Mouse (Mus musculus): ENCODE measurements around the gene Higd1a. TPM values are rescaled to one million over a fixed set of nuclear protein-coding genes. Genes with fewer than 3 reads are reported as not detected.

The Higd1a gene
- polyA plus RNA-seq, 1 experiment from 2014 or later: 169 TPM

DNA sequence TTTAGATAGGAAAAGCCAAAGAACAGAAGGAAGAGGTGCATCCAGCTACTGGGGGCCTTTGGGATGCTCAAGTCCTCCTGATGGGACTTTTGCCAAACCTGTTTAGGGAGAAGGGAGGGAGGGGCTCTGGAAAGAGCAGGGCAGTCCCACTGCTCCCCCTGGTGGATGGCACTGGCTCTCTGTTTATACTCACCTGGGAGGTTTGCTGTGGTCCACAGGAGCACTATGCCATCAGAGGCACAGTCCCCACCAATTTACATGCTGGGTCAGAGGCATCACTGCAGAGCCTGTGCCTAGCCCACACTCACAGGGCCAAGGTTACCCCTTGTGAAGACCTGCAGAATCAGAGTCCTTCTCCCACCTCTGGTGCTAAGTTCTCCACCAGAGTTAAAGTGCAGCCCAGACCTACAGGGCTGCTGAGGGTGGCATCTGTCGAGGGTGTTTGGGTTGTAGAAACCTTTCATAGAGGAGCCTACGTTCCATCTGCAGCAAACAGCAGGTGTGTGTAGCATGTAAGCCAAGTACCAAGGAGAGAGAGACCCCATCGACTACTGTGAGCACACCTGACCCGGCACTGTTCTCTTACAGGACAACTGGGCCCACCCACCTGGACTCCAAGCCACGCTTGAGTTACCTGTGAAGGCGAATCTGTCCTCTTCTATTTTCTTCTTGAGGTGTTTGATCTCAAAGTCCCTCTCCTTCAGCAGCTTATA lies 27.8 kb downstream of the Higd1a start:
- Histone ChIP-seq H3K27me3 (replicated peaks) (no peaks in the 10 kb centered on the region), H3K4me2 (no peak overlapping the region), H3K4me3 (replicated peaks) (no peak overlapping the region), H3K4me1 (no peaks in the 10 kb centered on the region), H3K27ac (replicated peaks) (no peak overlapping the region), H3K9me3 (replicated peaks) (no peaks in the 10 kb centered on the region), H3K9ac (replicated peaks) (no peak overlapping the region), H3K36me3 (no peaks in the 10 kb centered on the region)
- WGBS: 83% methylated on average over 6 of the region's 6 CpGs
- ATAC-seq (ENCODE audit: low FRiP score): 0 out of 2 replicates have a peak, but pooled peaks have one; percentile 21

DNA sequence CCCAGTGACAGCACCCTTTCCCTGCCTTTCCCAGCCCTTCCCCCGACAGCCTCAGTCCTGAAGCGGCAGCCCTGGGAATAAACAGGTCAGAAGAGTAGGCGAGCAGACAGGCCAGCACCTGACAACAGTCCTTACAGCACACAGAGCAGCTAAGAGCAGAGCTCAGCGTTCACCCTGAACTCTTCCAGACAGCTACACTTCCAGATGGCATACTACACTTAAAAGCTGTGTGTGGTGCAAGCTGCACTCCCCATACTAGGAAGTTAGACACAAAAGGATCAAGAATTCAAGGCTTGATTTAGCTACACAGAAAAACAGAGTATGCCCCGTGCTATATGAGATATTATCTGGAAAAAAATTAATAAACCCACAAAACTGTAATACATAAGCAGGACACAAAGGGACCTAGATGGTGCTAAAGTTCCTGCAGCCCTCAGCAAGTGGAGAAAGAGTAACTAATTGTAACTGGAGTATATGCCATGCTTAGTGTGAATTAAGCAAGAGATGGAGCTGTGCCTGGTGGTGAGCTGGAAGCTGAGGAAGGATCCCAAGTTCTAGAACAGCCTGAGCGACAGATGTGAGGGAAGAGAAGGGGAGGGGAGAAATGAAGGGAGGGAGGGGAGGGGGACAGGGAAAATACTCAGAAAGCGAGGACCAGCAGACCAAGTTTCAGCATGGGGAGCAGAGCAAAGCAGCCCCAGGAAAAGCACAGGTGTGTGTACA lies 28.7 kb downstream of the Higd1a start:
- ATAC-seq (ENCODE audit: low FRiP score): no peak
- WGBS: 69% methylated on average over 7 of the region's 7 CpGs
- no peak overlapping the region for H3K27ac ChIP-seq (replicated peaks)
- H3K9ac ChIP-seq (replicated peaks): no peak overlapping the region
- H3K4me1 ChIP-seq: no peaks in the 10 kb centered on the region
- no peak overlapping the region for H3K4me2 ChIP-seq
- no peak overlapping the region for H3K4me3 ChIP-seq (replicated peaks)
- no peaks in the 10 kb centered on the region for H3K9me3 ChIP-seq (replicated peaks)
- no peaks in the 10 kb centered on the region for H3K27me3 ChIP-seq (replicated peaks)
- H3K36me3 ChIP-seq: no peaks in the 10 kb centered on the region

DNA sequence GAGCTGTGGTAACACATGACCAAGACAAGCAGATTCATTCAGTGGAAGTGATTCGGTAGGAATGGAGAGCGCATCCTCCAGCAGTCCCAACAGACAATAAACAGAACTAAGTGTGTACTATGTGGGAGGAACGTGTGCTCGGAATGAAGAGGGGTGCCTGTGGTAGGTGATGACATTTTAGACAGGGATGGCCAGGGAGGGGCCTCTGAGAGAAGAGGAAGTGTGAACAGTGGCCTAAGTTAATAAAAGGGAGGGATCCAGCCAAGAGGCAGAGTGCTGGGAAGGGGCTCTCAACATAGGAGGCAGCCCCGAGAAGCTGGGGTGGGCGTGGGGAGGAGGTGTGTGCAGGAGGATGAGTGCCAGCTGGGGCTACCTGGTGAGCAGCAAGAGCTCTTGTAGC lies 29.8 kb downstream of the Higd1a start:
- H3K9me3 ChIP-seq (replicated peaks): no peaks in the 10 kb centered on the region
- no peak overlapping the region for H3K4me2 ChIP-seq
- no peak overlapping the region for H3K9ac ChIP-seq (replicated peaks)
- H3K27ac ChIP-seq (replicated peaks): no peak overlapping the region
- no peaks in the 10 kb centered on the region for H3K36me3 ChIP-seq
- H3K4me3 ChIP-seq (replicated peaks): no peak overlapping the region
- no peaks in the 10 kb centered on the region for H3K27me3 ChIP-seq (replicated peaks)
- ATAC-seq (ENCODE audit: low FRiP score): no peak
- 75% methylated on average over 6 of the region's 6 CpGs for WGBS
- peaks cover 6% of the 10 kb centered on the region; the same call in 1 of the 2 replicates for H3K4me1 ChIP-seq

DNA sequence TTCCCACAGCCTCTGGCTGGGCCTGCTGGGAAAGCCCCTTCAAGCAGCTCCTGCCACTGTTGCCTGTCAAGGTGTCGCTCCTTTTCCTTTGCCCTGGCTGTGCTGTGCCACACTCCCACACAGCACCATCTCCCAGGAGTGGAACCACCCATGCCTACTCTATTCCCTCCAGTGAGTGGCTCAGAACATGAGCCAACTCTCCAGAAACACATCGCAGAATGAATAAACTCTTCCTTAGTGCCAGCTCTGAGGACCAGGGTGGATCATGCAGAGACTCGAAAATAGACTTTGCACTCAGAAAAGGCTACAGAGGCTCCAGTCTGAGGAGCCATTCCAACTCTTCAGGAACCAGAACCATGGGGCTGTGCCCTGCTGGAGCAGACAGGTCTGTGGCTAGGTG lies 31.8 kb downstream of the Higd1a start:
- WGBS: 96% methylated on average over 3 of the region's 3 CpGs
- H3K4me2 ChIP-seq: no peak overlapping the region
- H3K27ac ChIP-seq (replicated peaks): no peak overlapping the region
- no peak overlapping the region for H3K4me3 ChIP-seq (replicated peaks)
- no peaks in the 10 kb centered on the region for H3K36me3 ChIP-seq
- no peak for ATAC-seq (ENCODE audit: low FRiP score)
- peaks cover 18% of the 10 kb centered on the region for H3K4me1 ChIP-seq
- H3K9ac ChIP-seq (replicated peaks): no peak overlapping the region
- H3K9me3 ChIP-seq (replicated peaks): no peaks in the 10 kb centered on the region
- no peaks in the 10 kb centered on the region for H3K27me3 ChIP-seq (replicated peaks)

DNA sequence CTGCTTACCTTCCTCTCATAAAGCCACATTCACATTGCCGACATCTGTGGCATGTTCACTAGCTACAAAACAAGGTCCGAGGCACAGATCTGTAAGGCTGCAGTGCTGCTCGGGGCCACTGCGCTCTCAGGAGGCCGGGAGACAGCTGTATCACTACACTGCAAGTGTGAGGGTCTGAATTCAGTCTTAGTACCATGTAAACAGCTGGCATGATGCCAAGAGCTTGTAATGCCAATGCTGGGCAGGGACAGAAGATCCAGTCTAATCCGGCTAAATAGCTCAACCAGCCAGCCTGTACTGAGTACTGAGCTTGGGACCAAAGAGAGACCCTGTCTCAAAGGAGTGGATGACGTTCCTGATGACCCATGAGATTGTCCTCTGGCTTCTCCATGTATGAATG lies 34.2 kb downstream of the Higd1a start:
- Histone ChIP-seq H3K4me2 (no peak overlapping the region), H3K27me3 (replicated peaks) (no peaks in the 10 kb centered on the region), H3K9ac (replicated peaks) (no peak overlapping the region), H3K36me3 (no peaks in the 10 kb centered on the region), H3K4me3 (replicated peaks) (no peak overlapping the region), H3K9me3 (replicated peaks) (no peaks in the 10 kb centered on the region), H3K4me1 (peaks cover 31% of the 10 kb centered on the region), H3K27ac (replicated peaks) (no peak overlapping the region)
- ATAC-seq (ENCODE audit: low FRiP score): peak; percentile 16; the same call in 1 of the 2 replicates
- 59% methylated on average over 7 of the region's 7 CpGs for WGBS

DNA sequence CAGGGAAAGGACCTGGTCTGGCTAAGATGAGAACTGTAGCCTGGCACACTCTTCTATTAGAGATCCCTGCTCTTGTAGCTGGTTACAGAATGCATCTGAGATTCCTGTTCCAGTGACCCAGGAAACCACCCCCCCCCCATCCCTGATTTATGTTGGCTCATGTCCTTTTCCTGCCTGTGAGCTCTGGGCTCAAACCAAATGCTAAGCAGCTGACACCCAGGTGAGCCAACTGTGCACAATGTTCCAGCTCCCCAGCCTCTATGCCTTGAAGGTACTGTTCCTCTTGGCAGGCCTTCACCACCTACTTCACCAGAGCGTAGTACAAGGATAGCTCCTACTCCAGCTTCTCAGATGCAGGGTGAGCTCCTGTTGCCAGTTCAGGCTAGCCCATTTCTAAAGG lies 35.1 kb downstream of the Higd1a start:
- no peak overlapping the region for H3K9ac ChIP-seq (replicated peaks)

DNA sequence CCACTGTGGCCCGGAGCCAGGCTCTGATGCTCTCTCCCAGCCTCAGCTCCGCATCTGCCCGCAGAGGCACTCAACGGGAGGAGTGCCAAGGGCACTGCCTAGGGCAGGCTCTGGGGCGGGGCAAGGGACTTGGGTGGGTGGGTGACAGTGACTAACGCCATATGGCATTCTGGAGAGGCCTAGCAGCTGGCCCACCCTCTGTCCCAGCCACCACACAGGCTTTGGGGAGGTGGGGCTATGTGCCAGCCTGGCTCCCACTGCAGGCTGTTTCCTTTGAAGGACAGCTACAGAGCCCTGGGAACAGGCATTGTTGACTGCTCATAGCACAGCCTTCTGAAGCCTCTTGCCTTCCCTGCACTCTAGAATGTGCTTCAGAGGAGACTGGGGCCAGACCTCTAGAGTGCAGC lies 35.6 kb downstream of the Higd1a start:
- Histone ChIP-seq H3K9ac (replicated peaks) (no peak overlapping the region), H3K9me3 (replicated peaks) (no peaks in the 10 kb centered on the region), H3K27ac (replicated peaks) (peak overlapping the region; percentile 75), H3K4me1 (peaks cover 31% of the 10 kb centered on the region), H3K4me3 (replicated peaks) (no peak overlapping the region), H3K27me3 (replicated peaks) (no peaks in the 10 kb centered on the region), H3K4me2 (no peak overlapping the region), H3K36me3 (no peaks in the 10 kb centered on the region)
- 25% methylated on average over 6 of the region's 6 CpGs for WGBS
- peak; percentile 45 for ATAC-seq (ENCODE audit: low FRiP score)

More for the DNA sequence above, 35.1 kb downstream of the Higd1a start:
- H3K27ac ChIP-seq (replicated peaks): peak overlapping the region; percentile 75
- H3K9me3 ChIP-seq (replicated peaks): no peaks in the 10 kb centered on the region
- no peak for ATAC-seq (ENCODE audit: low FRiP score)
- peaks cover 31% of the 10 kb centered on the region for H3K4me1 ChIP-seq
- no peaks in the 10 kb centered on the region for H3K36me3 ChIP-seq
- no peaks in the 10 kb centered on the region for H3K27me3 ChIP-seq (replicated peaks)
- H3K4me2 ChIP-seq: no peak overlapping the region
- WGBS: 89% methylated on average over 1 of the region's 1 CpGs
- H3K4me3 ChIP-seq (replicated peaks): no peak overlapping the region

DNA sequence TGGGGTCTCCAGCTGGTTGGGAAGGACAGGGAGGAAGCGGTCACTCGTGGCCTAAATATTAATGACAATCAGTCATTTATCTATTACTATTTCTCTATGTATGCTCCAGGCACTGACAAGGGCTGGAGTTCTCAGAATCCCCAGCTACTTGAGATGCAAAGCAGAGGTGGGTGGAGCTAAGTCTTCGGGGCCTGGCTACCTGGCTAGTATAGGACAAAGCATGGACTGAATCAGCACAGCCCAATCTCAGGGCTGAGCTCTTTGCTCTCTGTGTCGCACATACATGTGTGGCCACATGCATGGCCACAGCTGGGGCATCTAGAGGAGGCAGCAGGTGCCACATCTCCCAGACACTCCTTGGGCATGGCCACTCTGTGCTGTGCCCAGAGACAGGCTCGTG lies 37.4 kb downstream of the Higd1a start:
- WGBS: 73% methylated on average over 5 of the region's 5 CpGs
- Histone ChIP-seq H3K9me3 (replicated peaks) (no peaks in the 10 kb centered on the region), H3K9ac (replicated peaks) (no peak overlapping the region), H3K4me1 (peaks cover 31% of the 10 kb centered on the region), H3K27ac (replicated peaks) (no peak overlapping the region), H3K4me2 (no peak overlapping the region), H3K27me3 (replicated peaks) (no peaks in the 10 kb centered on the region), H3K4me3 (replicated peaks) (no peak overlapping the region), H3K36me3 (no peaks in the 10 kb centered on the region)
- no peak for ATAC-seq (ENCODE audit: low FRiP score)

DNA sequence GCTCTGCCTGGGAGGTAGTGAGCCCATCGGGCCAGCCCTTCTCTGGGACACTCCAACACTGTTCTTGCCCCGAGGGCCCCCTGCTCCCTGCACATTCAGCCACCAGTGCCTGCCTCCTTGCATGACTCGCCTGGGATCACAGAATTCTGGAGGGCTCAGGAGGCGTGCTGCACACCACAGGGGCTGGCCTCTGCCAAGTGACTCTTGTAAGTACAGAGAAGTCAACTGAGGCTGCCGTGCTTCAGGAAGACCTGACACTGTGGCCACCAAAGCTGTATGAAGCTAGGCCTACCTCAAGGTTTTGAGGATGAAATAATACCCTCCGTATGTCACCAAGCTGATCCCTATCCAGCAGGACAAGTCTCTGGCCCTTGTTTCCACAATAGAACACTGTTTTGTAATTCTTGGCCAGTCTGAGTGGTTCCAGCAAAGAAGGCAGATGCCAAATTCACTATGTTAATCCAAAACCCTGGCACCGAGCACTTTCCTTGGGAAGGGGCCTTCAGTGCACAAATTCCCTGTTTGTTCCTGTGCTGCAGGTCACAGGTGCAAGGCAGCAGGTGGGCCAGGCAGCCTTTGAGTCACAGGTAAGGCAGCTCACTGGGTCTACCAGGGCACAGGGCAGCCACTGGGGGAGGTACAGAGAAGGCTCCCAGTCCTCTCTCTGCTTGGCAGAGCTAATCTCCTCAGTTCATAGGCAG lies 38.2 kb downstream of the Higd1a start:
- H3K9me3 ChIP-seq (replicated peaks): no peaks in the 10 kb centered on the region
- no peak overlapping the region for H3K4me2 ChIP-seq
- 51% methylated on average over 7 of the region's 7 CpGs for WGBS
- no peaks in the 10 kb centered on the region for H3K27me3 ChIP-seq (replicated peaks)
- peak overlapping the region; percentile 28; the same call in 1 of the 2 replicates for H3K27ac ChIP-seq (replicated peaks)
- no peak overlapping the region for H3K9ac ChIP-seq (replicated peaks)
- H3K36me3 ChIP-seq: no peaks in the 10 kb centered on the region
- H3K4me3 ChIP-seq (replicated peaks): no peak overlapping the region
- peaks cover 31% of the 10 kb centered on the region for H3K4me1 ChIP-seq
- ATAC-seq (ENCODE audit: low FRiP score): no peak

DNA sequence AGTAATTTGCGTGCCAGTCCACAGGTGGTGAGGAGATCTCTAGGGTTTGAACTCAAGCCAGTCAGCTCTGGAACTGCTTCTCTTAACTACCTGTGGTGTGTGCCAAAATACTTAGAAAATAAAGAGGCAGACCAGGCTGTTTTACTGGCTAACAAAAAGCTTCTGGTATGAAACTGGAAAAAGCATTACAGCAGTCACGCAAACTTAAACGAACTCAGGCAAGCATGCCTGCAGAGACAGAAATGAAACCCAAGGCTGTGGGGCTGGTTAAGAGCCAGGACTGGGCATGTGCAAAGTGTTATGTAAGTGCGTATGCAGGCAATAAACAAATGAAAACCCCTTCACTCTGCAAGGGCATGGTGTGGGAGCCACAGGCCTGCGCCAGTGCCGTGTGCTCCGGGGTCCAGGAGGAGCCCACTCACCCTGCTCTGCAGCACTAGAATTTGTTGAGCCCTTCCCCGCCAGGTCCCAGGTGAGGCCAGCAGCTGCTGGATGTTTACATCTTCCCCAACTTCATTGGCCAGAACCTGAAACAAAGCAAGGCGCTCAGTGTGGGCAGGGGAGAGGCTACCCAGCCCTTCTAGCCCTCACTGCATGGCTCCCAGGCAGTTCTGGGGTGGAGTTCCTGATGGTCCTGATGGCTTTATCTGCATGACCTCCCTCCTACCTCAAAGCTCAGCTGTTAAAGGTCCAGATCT lies 38.9 kb downstream of the Higd1a start:
- Histone ChIP-seq H3K9me3 (replicated peaks) (no peaks in the 10 kb centered on the region), H3K4me3 (replicated peaks) (no peak overlapping the region), H3K36me3 (no peaks in the 10 kb centered on the region), H3K9ac (replicated peaks) (no peak overlapping the region), H3K27ac (replicated peaks) (peak overlapping the region; percentile 28; the same call in 1 of the 2 replicates), H3K27me3 (replicated peaks) (no peaks in the 10 kb centered on the region), H3K4me2 (no peak overlapping the region), H3K4me1 (peaks cover 31% of the 10 kb centered on the region)
- WGBS: 82% methylated on average over 9 of the region's 9 CpGs
- ATAC-seq (ENCODE audit: low FRiP score): no peak

DNA sequence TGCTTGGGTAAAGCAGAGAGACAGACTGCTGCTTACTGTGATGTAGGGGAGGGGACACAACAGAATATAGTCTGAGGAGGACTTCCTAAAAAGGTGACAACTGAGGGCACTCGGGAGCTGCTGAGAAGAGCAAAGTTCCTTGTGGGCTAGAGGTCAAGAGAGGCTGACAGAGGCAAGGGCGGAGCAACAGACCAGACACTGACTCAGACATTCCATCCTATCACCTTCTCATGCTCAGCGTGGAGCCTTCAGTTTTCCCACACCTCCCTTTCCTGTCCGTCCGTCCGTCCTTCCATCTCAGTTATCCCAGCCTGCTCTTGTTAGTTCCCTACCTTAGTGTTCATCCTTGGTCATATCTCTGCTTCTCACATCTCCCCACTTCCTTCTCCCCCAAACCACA lies 43.0 kb downstream of the Higd1a start:
- 81% methylated on average over 6 of the region's 6 CpGs for WGBS
- no peak for ATAC-seq (ENCODE audit: low FRiP score)
- H3K27ac ChIP-seq (replicated peaks): no peak overlapping the region
- H3K9me3 ChIP-seq (replicated peaks): no peaks in the 10 kb centered on the region
- H3K9ac ChIP-seq (replicated peaks): no peak overlapping the region
- no peak overlapping the region for H3K4me2 ChIP-seq
- no peak overlapping the region for H3K4me3 ChIP-seq (replicated peaks)
- no peaks in the 10 kb centered on the region for H3K36me3 ChIP-seq
- no peaks in the 10 kb centered on the region for H3K27me3 ChIP-seq (replicated peaks)
- peaks cover 22% of the 10 kb centered on the region for H3K4me1 ChIP-seq

All from neural tube, embryonic 15.5 days (tissue).